Mouse (Mus musculus) thymus, postnatal 10 days (tissue): ENCODE measurements around the gene Srd5a1.
"Not testable (repeated sequence)": the region's sequence is repeated elsewhere in the genome, so short reads cannot be mapped to it uniquely, and the experiment has no call there.

Experiments used
- DNase-seq, 2 experiments: peaks; one replicate each; pipeline ENCODE4 v3.0.0; 2021; ENCODE audit warnings: low spot score in 2 of 2

Srd5a1 gene

GRCm38 (mm10) chr13:69611398-69612174, at the start of gene Srd5a1:
Gene Srd5a1, minus strand, starts transcription at chr13:69611442.
- peak; percentile 98 to 99 for DNase-seq

GRCm38 (mm10) chr13:69654508-69654907, 43.3 kb upstream of the Srd5a1 start:
- DNase-seq = no peak

- DNase-seq = no peak
These were observed 35.2 kb upstream of the Srd5a1 start for GRCm38 (mm10) chr13:69646481-69646880.

GRCm38 (mm10) chr13:69645694-69646423, 34.6 kb upstream of the Srd5a1 start:
- DNase-seq = no peak

- DNase-seq = no peak
These were observed 33.4 kb upstream of the Srd5a1 start for GRCm38 (mm10) chr13:69644427-69645166.

GRCm38 (mm10) chr13:69643937-69644336, 32.7 kb upstream of the Srd5a1 start:
- DNase-seq = no peak

- DNase-seq = no peak
These were observed 31.5 kb upstream of the Srd5a1 start for GRCm38 (mm10) chr13:69642656-69643216.

- no peak for DNase-seq
These were observed 29.8 kb upstream of the Srd5a1 start for GRCm38 (mm10) chr13:69641017-69641416.

- DNase-seq = no peak
These were observed 29.3 kb upstream of the Srd5a1 start for GRCm38 (mm10) chr13:69640541-69640940.

- no peak for DNase-seq
These were observed 28.9 kb upstream of the Srd5a1 start for GRCm38 (mm10) chr13:69640126-69640525.

GRCm38 (mm10) chr13:69639251-69639650, 28.0 kb upstream of the Srd5a1 start:
- no peak for DNase-seq

- no peak for DNase-seq
These were observed 26.9 kb upstream of the Srd5a1 start for GRCm38 (mm10) chr13:69638108-69638626.

- no peak for DNase-seq
These were observed 26.4 kb upstream of the Srd5a1 start for GRCm38 (mm10) chr13:69637657-69638056.

GRCm38 (mm10) chr13:69636816-69637215, 25.6 kb upstream of the Srd5a1 start:
- no peak for DNase-seq

- no peak for DNase-seq
These were observed 25.1 kb upstream of the Srd5a1 start for GRCm38 (mm10) chr13:69636375-69636774.

GRCm38 (mm10) chr13:69635836-69636235, 24.6 kb upstream of the Srd5a1 start:
- not testable (repeated sequence) for DNase-seq

GRCm38 (mm10) chr13:69633988-69634387, 22.7 kb upstream of the Srd5a1 start:
- DNase-seq = no peak

- DNase-seq = no peak
These were observed 22.3 kb upstream of the Srd5a1 start for GRCm38 (mm10) chr13:69633551-69633950.

GRCm38 (mm10) chr13:69631659-69632058, 20.4 kb upstream of the Srd5a1 start:
- no peak for DNase-seq

GRCm38 (mm10) chr13:69631111-69631510, 19.9 kb upstream of the Srd5a1 start:
- DNase-seq = no peak

- no peak for DNase-seq
These were observed 19.3 kb upstream of the Srd5a1 start for GRCm38 (mm10) chr13:69630576-69630975.

- DNase-seq = no peak
These were observed 16.7 kb upstream of the Srd5a1 start for GRCm38 (mm10) chr13:69627941-69628340.
